Mouse (Mus musculus) cortical plate, adult 2 months (tissue): ENCODE results near the gene Mical2. TPM values are rescaled to one million over a fixed set of nuclear protein-coding genes. Genes with fewer than 3 reads are reported as not detected.
A peak's percentile ranks its signal among the peaks of the same experiment; 100 is the strongest.

Experiments
- H3K27ac ChIP-seq: fragments of 200-500 bp; 2 replicates; pipeline ENCODE4 v1.5.1; 2012; ENCODE audit warnings: low read length, control low read depth, inconsistent platforms; ENCODE audit not compliant: insufficient read depth
- H3K4me1 ChIP-seq: fragments of 200-500 bp; 2 replicates; pipeline ENCODE4 v1.6.1; 2011; ENCODE audit warnings: low read length; ENCODE audit not compliant: control insufficient read depth, insufficient read depth
- H3K4me3 ChIP-seq: fragments of 200-500 bp; 2 replicates; pipeline ENCODE4 v1.5.1; 2011; ENCODE audit warnings: mild to moderate bottlenecking, low read length, control low read depth; ENCODE audit not compliant: insufficient read depth
- CTCF ChIP-seq: fragments of 200-500 bp; IDR thresholded peaks from 2 replicates; pipeline ENCODE4 v1.5.1; 2011; ENCODE audit warnings: mild to moderate bottlenecking, control low read depth, low read length; ENCODE audit not compliant: insufficient read depth; ENCODE audit errors: extremely low read depth
- POLR2A ChIP-seq: fragments of 200-500 bp; IDR thresholded peaks from 2 replicates; pipeline ENCODE4 v1.6.1; 2011; ENCODE audit warnings: mild to moderate bottlenecking, low read length, control low read depth; ENCODE audit not compliant: insufficient read depth; ENCODE audit errors: extremely low read depth
- polyA plus RNA-seq: library from polyadenylated mRNA; depleted of rRNA; stranded (reverse); fragments of >200 nt; gene quantifications from 2 replicates; pipeline ENCODE4 v1.2.3, GENCODE M21; 2012

Gene Mical2
- polyA plus RNA-seq, 1 experiment = 371 TPM

DNA sequence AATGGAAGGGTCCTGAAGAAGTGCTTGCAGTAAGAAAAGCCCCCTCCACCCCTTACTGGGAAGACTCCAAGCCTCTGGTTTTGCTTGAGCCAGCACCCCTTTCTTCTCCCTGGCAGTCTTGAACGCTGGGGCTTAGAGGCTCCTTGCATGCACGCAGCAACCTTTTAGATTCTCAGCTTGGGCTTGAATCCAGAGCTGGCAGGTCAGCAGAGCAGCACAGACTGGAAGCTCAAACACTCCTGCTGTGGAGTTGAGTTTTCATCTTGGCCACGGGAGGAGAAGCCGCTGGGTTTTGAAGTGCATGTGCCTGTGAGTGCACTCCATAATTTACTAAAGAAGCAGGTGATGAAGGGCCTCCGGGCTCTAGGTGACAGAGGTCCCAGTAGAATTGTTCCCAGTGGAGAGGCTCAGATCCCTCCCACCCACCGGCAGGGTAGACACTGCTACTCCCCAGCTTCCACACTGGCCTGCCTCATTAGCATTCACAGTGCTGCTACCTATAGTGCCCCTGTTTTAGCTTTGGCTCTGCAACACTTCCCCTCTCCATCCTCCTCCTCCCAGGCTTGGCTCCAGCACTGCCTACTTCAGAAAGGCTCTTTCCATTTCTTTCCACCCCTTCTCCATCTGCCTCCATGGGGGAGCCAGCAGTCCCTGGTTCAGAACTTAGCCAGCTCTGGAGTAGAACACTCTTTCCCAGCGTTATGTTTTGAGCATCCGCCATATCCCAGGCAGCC, 15.7 kb downstream of the Mical2 start:
- Histone ChIP-seq H3K4me3 (no peak overlapping the region), H3K4me1 (peaks cover 32% of the 10 kb centered on the region), H3K27ac (peak overlapping the region; percentile 86)
- TF ChIP-seq CTCF = no peak
- TF ChIP-seq POLR2A = 0 out of 2 replicates have a peak, but pooled peaks have one; percentile 5

- H3K4me1 ChIP-seq = peaks cover 31% of the 10 kb centered on the region
- no peak overlapping the region for H3K4me3 ChIP-seq
- H3K27ac ChIP-seq = peak overlapping the region; percentile 31; the same call in 1 of the 2 replicates
- TF ChIP-seq CTCF (no peak), POLR2A (0 out of 2 replicates have a peak, but pooled peaks have one; percentile 2)
These were observed 16.3 kb downstream of the Mical2 start for GRCm38 (mm10) chr7:112241945-112242329.

- no peak for TF ChIP-seq POLR2A
- no peak for TF ChIP-seq CTCF
- H3K4me1 ChIP-seq = peaks cover 29% of the 10 kb centered on the region
- H3K27ac ChIP-seq = peak overlapping the region; percentile 55; the same call in 1 of the 2 replicates
- no peak overlapping the region for H3K4me3 ChIP-seq
These were observed 16.9 kb downstream of the Mical2 start for GRCm38 (mm10) chr7:112242587-112242986.

DNA sequence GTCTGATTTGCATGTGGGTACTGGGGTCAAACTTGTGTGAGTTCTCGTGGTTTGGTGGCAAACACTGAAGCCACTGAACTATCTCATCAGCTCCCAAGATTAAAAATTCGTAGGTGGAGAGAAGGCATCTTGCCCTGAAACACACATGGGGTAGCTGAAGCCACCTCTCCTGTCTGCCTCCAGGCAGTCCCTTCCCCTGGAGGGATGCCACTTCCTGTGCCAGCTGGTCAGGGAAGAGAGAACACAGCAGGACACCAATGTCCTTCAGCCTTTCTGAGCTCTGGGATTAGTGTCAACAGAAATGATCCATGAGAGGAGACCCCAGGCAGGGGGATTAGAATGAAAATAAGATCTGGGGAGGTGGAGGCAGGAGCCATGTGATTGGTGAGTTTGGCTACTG, 18.4 kb downstream of the Mical2 start:
- TF ChIP-seq CTCF = no peak
- TF ChIP-seq POLR2A = no peak
- Histone ChIP-seq H3K27ac (0 out of 2 replicates have a peak overlapping the region, but pooled peaks have one; percentile 22), H3K4me1 (peaks cover 21% of the 10 kb centered on the region), H3K4me3 (no peak overlapping the region)

GRCm38 (mm10) chr7:112244683-112245082, 19.0 kb downstream of the Mical2 start:
- Histone ChIP-seq H3K4me3 (no peak overlapping the region), H3K27ac (no peak overlapping the region), H3K4me1 (peaks cover 23% of the 10 kb centered on the region)
- no peak for TF ChIP-seq CTCF
- TF ChIP-seq POLR2A = no peak

- TF ChIP-seq CTCF = no peak
- TF ChIP-seq POLR2A = no peak
- Histone ChIP-seq H3K27ac (no peak overlapping the region), H3K4me1 (peaks cover 13% of the 10 kb centered on the region), H3K4me3 (no peak overlapping the region)
These were observed 20.3 kb downstream of the Mical2 start for GRCm38 (mm10) chr7:112245839-112246438.

DNA sequence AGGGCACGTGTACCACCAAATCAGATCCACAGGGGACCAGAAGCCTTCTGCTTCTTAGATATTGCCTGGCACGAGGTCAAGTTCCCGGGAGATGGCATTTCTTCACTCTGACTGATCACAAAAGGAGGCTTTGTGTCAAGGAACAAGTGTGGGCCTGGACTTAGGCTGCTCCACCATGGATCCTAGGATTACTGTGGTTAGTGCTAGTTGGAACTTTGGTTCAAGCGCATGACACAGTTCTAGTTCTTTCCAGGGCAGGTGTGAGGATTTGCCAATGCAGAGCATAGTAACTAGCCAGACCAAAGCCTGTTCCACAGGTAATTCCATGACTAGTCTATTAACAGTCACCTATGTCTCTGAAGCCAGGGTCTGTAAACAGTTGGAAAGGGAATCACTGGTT, 20.8 kb downstream of the Mical2 start:
- H3K4me3 ChIP-seq = no peak overlapping the region
- TF ChIP-seq POLR2A = no peak
- no peak for TF ChIP-seq CTCF
- H3K27ac ChIP-seq = no peak overlapping the region
- peaks cover 12% of the 10 kb centered on the region for H3K4me1 ChIP-seq

DNA sequence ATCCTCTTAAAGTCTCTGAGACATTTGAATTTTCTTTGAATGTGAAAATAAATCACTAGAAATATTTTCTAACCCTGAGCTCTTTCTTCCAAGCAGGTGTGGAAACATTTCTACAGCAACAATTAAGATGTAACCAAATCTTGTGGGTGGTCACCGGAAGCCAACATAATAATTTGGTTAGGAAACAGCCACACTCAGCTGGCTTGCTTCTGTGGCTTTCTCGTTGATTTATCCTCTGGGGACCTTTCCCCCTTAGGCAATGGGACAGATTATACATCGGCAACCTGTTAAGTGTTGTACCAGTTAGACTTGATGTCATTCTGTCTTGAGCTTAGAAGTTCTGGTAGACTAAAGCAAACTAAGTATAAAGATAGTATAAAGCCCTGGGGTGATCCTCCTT, 22.2 kb downstream of the Mical2 start:
- H3K4me1 ChIP-seq = peaks cover 11% of the 10 kb centered on the region
- H3K27ac ChIP-seq = no peak overlapping the region
- no peak overlapping the region for H3K4me3 ChIP-seq
- TF ChIP-seq POLR2A (no peak), CTCF (no peak)

DNA sequence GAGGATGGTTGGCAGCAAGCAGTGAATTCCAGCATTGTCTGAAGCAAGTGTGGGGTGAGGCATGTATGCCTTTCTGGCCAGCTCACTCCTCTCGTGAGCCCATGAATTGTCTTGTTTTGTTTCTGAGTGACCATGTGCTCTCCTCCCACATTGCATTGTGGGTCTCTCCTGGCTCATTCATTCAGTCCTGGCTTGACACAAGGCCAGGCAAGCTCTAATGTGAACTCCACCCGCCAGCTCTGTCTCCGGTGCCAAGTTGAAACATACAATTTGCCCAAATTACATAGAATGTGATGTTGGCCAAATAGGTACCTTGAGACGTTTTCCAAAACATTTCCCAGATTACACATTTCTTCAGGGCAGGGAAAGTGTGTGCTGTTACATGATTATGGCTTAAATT, 23.8 kb downstream of the Mical2 start:
- Histone ChIP-seq H3K4me1 (peaks cover 7% of the 10 kb centered on the region), H3K27ac (no peak overlapping the region), H3K4me3 (no peak overlapping the region)
- TF ChIP-seq CTCF (no peak), POLR2A (no peak)

- Histone ChIP-seq H3K4me1 (peaks cover 14% of the 10 kb centered on the region), H3K4me3 (no peak overlapping the region), H3K27ac (no peak overlapping the region)
- TF ChIP-seq CTCF (no peak), POLR2A (no peak)
These were observed 26.4 kb downstream of the Mical2 start for GRCm38 (mm10) chr7:112252065-112252464.
